Mouse (Mus musculus) intestine, embryonic 15.5 days (tissue): ENCODE measurements around the gene Fam222b. TPM values are rescaled to one million over a fixed set of nuclear protein-coding genes. Genes with fewer than 3 reads are reported as not detected.
"Not testable (repeated sequence)": the region's sequence is repeated elsewhere in the genome, so short reads cannot be mapped to it uniquely, and the experiment has no call there.

Experiments
- ATAC-seq: fragments of 200-750 bp; cut with Nextera tagmentation; 2 replicates; pipeline ENCODE4 v1.8.0; 2017; ENCODE audit warnings: moderate TSS enrichment, moderate library complexity
- H3K27ac ChIP-seq: fragments of 300-500 bp; sonication (generic); 2 replicates; pipeline ENCODE4 v1.5.1; 2015; ENCODE audit warnings: mild to moderate bottlenecking, inconsistent platforms
- H3K27me3 ChIP-seq: fragments of 300-500 bp; sonication (generic); replicated peaks from 2 replicates; pipeline ENCODE4 v1.6.1; 2015; ENCODE audit warnings: inconsistent platforms
- H3K36me3 ChIP-seq: fragments of 300-500 bp; sonication (generic); 2 replicates; pipeline ENCODE4 v1.6.1; 2015; ENCODE audit warnings: inconsistent platforms
- H3K4me1 ChIP-seq: fragments of 300-500 bp; sonication (generic); replicated peaks from 2 replicates; pipeline ENCODE4 v1.6.1; 2015; ENCODE audit warnings: inconsistent platforms
- H3K4me2 ChIP-seq: fragments of 300-500 bp; sonication (generic); replicated peaks from 2 replicates; pipeline ENCODE4 v1.6.1; 2015; ENCODE audit warnings: mild to moderate bottlenecking, inconsistent platforms
- H3K4me3 ChIP-seq: fragments of 300-500 bp; sonication (generic); replicated peaks from 2 replicates; pipeline ENCODE4 v1.5.1; 2015; ENCODE audit warnings: inconsistent platforms
- H3K9ac ChIP-seq: fragments of 300-500 bp; sonication (generic); 2 replicates; pipeline ENCODE4 v1.6.1; 2015; ENCODE audit warnings: inconsistent platforms
- H3K9me3 ChIP-seq: fragments of 300-500 bp; sonication (generic); 2 replicates; pipeline ENCODE4 v1.6.1; 2016; ENCODE audit warnings: inconsistent platforms
- WGBS: fragments of 180-500 bp; shearing (Covaris S2); methylation state at CpG from one replicate; pipeline ENCODE4 v1.1.7; 2015; 5-methylcytosine and 5-hydroxymethylcytosine counted together
- polyA plus RNA-seq: library from polyadenylated mRNA; unstranded; fragments of >200 nt; fragmentation: Nextera tagmentation; extraction: Ambion mirVana; gene quantifications from 2 replicates; pipeline ENCODE4 v1.2.1, GENCODE M21; 2015

Fam222b gene
- polyA plus RNA-seq, 1 experiment from 2014 or later = 13.1 TPM

DNA sequence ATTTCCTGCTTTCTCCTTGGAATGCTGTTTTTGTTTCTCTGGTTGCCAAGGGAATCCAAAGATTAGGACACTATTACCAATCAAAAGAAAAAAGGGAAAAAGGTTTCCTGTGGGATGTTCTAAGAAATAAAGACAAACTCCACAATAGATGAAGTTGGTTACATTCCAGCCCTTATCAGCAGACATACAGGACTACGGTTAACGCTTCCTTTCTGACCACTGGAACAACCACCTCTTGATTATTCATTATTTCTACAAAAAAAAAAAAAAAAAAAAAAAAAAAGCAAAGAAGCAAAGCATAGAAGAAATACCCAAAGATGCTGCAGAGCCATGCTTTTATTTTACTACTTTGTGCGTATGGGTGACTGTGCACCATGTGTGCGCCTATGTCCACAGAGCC lies 28.4 kb downstream of the Fam222b start:
- Histone ChIP-seq H3K27me3 (no peaks in the 10 kb centered on the region), H3K4me1 (peaks cover 20% of the 10 kb centered on the region; the same call in 1 of the 2 replicates), H3K9ac (no peak overlapping the region), H3K36me3 (no peaks in the 10 kb centered on the region), H3K4me3 (no peak overlapping the region), H3K9me3 (no peaks in the 10 kb centered on the region), H3K4me2 (no peak overlapping the region), H3K27ac (no peak overlapping the region)
- no peak for ATAC-seq
- 89% methylated on average over 4 of the region's 4 CpGs for WGBS

DNA sequence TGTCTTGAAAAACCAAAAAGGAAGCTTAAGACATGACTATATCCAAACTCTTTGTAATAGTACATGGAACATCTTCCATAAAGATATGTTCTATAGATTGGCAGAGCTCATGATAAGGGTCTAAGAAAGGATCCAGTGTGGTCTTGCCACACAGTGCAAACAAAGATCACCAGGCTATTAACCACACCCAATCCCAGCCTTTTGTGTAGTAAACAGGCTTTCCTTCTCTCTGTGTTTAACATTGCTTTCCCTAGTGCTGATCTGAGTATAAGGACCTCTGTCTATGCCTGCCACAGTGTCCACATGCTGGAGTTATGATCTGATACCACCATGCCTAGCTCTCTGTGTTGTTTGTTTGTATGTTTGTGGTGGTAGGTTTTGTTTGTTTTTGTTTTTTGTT lies 29.3 kb downstream of the Fam222b start:
- no peak overlapping the region for H3K4me3 ChIP-seq
- peaks cover 18% of the 10 kb centered on the region; the same call in 1 of the 2 replicates for H3K4me1 ChIP-seq
- no peak overlapping the region for H3K4me2 ChIP-seq
- H3K9me3 ChIP-seq = no peaks in the 10 kb centered on the region
- no peak overlapping the region for H3K9ac ChIP-seq
- H3K36me3 ChIP-seq = no peaks in the 10 kb centered on the region
- ATAC-seq = no peak
- H3K27me3 ChIP-seq = no peaks in the 10 kb centered on the region
- no peak overlapping the region for H3K27ac ChIP-seq

DNA sequence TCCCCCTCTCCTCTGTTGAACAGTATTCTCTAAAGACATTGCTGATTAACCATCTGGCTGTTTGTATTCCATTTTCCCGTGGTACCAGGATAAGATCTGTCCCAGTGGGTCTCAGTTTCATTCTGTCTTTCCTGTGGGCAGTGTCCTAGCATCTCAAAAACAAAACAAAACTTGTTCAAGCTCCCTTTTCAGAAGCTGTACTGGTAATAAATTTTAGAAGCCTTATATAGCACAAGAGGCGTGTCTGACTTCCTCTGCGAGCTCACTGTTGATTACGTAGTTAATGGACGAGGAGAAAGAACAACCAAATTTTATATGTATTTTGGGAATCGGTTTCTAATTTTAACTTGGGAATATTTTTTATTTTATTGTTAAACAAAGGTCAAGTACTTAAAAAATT lies 31.2 kb downstream of the Fam222b start:
- no peak overlapping the region for H3K4me3 ChIP-seq
- 66% methylated on average over 6 of the region's 6 CpGs for WGBS
- H3K9me3 ChIP-seq = no peaks in the 10 kb centered on the region
- peaks cover 12% of the 10 kb centered on the region; the same call in 1 of the 2 replicates for H3K4me1 ChIP-seq
- no peak overlapping the region for H3K9ac ChIP-seq
- no peak overlapping the region for H3K27ac ChIP-seq
- no peak overlapping the region for H3K4me2 ChIP-seq
- H3K36me3 ChIP-seq = no peaks in the 10 kb centered on the region
- H3K27me3 ChIP-seq = no peaks in the 10 kb centered on the region
- no peak for ATAC-seq

DNA sequence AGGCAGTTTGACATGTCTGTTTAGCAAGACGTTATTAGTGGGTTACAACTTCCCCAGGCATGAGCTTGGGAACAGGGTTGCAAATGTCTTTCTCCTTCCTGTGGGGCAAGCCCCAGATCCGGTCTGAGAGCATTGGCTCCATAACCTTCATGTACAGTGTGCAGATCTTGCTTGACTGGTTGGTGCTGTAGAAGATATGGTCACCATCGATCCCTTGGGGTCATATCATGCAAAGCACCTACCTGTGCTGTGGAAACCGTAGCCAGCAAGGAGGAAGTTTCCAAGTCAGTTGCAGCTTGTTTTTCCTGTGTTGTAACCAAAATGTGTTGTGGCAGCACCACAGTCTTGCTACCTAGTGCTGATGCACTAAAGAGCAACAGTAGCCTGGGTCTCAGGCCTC lies 32.3 kb downstream of the Fam222b start:
- Histone ChIP-seq H3K4me1 (peaks cover 10% of the 10 kb centered on the region; the same call in 1 of the 2 replicates), H3K4me3 (no peak overlapping the region), H3K4me2 (no peak overlapping the region), H3K27ac (0 out of 2 replicates have a peak overlapping the region, but pooled peaks have one; percentile 36), H3K9me3 (no peaks in the 10 kb centered on the region), H3K9ac (no peak overlapping the region), H3K36me3 (no peaks in the 10 kb centered on the region), H3K27me3 (no peaks in the 10 kb centered on the region)
- 62% methylated on average over 4 of the region's 4 CpGs for WGBS
- 0 out of 2 replicates have a peak, but pooled peaks have one; percentile 45 for ATAC-seq

DNA sequence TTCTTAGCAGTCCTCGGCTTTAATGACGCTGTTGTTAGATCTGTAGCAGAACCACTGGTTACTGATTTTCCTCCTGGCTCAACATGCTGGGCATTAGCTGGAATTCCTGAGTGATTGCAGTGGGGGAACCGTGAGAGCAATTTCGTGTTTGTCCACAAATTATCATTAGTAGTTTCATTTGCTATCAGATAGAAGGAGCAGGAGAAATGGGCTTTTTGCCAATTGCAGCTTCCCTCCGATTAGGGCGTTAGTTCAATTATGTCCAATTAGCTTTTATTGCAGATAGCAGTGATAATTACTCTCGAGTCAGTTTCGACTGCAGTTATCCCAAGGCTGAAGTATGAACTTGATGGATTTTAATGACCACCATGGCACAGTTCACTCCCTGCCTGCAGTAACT lies 35.0 kb downstream of the Fam222b start:
- Histone ChIP-seq H3K4me1 (peaks cover 13% of the 10 kb centered on the region; the same call in 1 of the 2 replicates), H3K36me3 (no peaks in the 10 kb centered on the region), H3K27me3 (no peaks in the 10 kb centered on the region), H3K9me3 (no peaks in the 10 kb centered on the region), H3K27ac (no peak overlapping the region), H3K4me3 (no peak overlapping the region), H3K4me2 (no peak overlapping the region), H3K9ac (no peak overlapping the region)
- peak; percentile 41 for ATAC-seq
- 53% methylated on average over 8 of the region's 8 CpGs for WGBS

DNA sequence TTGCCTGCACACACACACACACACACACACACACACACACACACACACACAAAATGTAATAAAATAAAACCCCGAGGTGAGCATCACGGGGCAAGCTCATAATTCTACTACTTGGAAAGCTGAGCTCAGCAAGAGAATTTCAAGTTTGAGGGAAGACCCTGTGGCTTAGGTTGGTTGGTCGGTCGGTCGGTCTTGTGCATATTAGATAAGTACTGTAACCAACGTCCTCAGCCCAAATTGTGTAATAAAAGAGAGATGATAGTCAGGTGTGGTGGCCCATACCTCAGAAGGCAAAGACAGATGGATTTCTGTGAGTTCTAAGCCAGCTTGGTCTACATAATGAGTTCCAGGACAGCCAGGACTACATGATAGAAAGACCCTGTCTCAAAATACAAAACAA lies 39.5 kb downstream of the Fam222b start:
- peaks cover 5% of the 10 kb centered on the region; the same call in 1 of the 2 replicates for H3K4me1 ChIP-seq
- H3K4me3 ChIP-seq = no peak overlapping the region
- ATAC-seq = no peak
- H3K27ac ChIP-seq = no peak overlapping the region
- H3K27me3 ChIP-seq = no peaks in the 10 kb centered on the region
- no peak overlapping the region for H3K4me2 ChIP-seq
- 81% methylated on average over 6 of the region's 6 CpGs for WGBS
- no peak overlapping the region for H3K9ac ChIP-seq
- H3K9me3 ChIP-seq = no peaks in the 10 kb centered on the region
- no peaks in the 10 kb centered on the region for H3K36me3 ChIP-seq

DNA sequence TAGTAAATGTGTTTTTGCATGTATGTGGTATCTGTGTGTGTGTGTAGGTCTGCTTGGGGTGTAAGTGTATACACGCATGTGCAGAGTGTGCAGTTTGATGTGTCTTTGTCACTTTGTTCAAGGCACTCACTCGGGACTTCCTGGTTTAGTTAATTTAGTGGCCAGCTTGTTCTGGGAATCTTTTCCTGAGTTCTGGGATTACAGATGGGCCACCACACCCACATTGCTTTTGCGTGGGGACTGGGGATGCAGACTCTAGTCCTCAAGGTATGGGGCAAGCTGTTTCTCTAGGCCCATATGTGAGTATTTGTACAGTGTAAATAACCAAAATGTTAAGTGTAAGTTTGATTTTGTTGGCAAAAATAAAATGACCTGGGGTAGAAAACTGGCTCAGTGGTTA lies 39.9 kb downstream of the Fam222b start:
- no peak overlapping the region for H3K4me3 ChIP-seq
- ATAC-seq = no peak
- no peaks in the 10 kb centered on the region for H3K36me3 ChIP-seq
- 80% methylated on average over 3 of the region's 3 CpGs for WGBS
- H3K4me1 ChIP-seq = 0 out of 2 replicates have a peak, but pooled peaks cover 5% of the 10 kb centered on the region
- H3K27me3 ChIP-seq = no peaks in the 10 kb centered on the region
- no peak overlapping the region for H3K9ac ChIP-seq
- H3K4me2 ChIP-seq = no peak overlapping the region
- H3K27ac ChIP-seq = no peak overlapping the region
- H3K9me3 ChIP-seq = no peaks in the 10 kb centered on the region

DNA sequence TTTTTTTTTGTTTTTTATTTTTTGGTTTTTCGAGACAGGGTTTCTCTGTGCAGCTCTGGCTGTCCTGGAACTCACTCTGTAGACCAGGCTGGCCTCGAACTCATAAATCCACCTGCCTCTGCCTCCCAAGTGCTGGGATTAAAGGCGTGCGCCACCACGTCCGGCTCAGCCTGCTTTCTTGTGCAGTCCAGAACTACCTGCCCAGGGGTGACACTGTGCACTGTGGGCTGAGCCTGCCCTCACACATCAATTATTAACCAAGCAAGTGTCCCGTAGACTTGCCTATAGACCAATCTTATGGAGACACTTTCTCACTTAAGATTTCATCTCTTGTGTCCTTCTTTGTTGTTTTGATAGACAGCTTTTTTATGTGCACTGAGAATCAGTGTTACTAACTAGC lies 40.9 kb downstream of the Fam222b start:
- not testable (repeated sequence) for H3K4me2 ChIP-seq, H3K9ac ChIP-seq, H3K36me3 ChIP-seq, H3K27me3 ChIP-seq, H3K9me3 ChIP-seq, H3K4me1 ChIP-seq, H3K4me3 ChIP-seq, H3K27ac ChIP-seq
- 65% methylated on average over 7 of the region's 7 CpGs for WGBS
- ATAC-seq = peak; percentile 84

DNA sequence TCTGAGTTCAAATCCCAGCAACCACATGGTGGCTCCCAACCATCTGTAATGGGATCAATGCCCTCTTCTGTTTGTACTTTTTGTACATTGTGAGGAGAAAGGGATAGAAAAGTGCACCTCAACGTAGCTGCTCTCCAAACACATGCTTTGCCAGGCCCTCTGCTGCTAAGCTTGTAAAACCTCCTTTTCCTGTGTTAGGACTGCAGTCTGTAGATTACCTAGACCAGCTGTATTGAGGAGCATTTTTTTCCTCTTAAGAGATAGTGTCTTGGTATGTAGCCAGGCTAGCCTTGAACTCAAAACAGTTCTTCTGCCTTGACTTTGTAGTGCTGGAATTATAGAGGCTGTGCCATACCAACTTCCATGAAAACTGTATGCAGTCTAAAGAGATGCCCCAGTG lies 41.7 kb downstream of the Fam222b start:
- Histone ChIP-seq H3K9ac (no peak overlapping the region), H3K9me3 (no peaks in the 10 kb centered on the region), H3K36me3 (no peaks in the 10 kb centered on the region), H3K27ac (no peak overlapping the region), H3K27me3 (no peaks in the 10 kb centered on the region), H3K4me1 (0 out of 2 replicates have a peak, but pooled peaks cover 5% of the 10 kb centered on the region), H3K4me2 (no peak overlapping the region), H3K4me3 (no peak overlapping the region)
- WGBS = 81% methylated on average over 1 of the region's 1 CpGs
- ATAC-seq = no peak

DNA sequence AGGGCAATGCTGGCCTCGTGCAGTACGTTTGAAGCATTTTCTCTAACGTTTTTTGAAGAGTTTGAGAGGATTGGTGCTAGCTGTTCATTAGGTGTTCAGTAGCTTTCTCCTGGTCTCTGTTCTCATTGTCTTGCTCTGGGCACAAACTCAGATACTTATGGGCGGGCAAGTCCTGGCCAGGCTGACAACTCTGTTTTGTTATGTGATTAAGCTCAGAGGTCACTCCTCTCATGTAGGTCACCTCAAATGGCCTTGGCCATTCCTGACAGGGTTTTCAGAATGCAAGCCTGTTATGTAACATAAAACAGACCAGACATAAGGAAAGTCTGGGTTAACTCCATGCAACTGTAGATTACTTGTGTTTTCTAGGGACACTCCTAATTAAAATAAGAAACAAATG lies 43.1 kb downstream of the Fam222b start:
- no peaks in the 10 kb centered on the region for H3K36me3 ChIP-seq
- H3K9ac ChIP-seq = no peak overlapping the region
- H3K4me3 ChIP-seq = no peak overlapping the region
- no peak for ATAC-seq
- WGBS = 84% methylated on average over 4 of the region's 4 CpGs
- 0 out of 2 replicates have a peak, but pooled peaks cover 5% of the 10 kb centered on the region for H3K4me1 ChIP-seq
- H3K4me2 ChIP-seq = no peak overlapping the region
- H3K9me3 ChIP-seq = no peaks in the 10 kb centered on the region
- no peak overlapping the region for H3K27ac ChIP-seq
- H3K27me3 ChIP-seq = no peaks in the 10 kb centered on the region

DNA sequence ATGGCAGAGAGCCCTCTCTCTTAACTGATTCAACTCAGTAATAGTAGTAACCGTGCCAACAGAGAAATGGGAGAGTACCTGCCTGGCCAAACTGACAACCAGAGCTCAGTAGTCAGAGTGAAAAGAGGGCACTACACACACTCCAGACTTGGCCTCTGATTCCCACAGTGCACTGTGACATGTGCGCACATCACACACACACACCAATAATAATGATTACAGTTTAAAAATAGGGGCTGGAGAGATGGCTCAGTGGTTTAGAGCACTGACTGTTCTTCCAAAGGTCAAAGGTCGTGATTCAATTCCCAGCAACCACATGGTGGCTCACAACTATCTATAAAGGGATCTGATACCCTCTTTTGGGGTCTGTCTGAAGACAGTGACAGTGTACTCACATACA lies 43.6 kb downstream of the Fam222b start:
- no peak for ATAC-seq
- Histone ChIP-seq H3K9me3 (no peaks in the 10 kb centered on the region), H3K4me2 (no peak overlapping the region), H3K4me3 (no peak overlapping the region), H3K27ac (no peak overlapping the region), H3K36me3 (peaks cover 2% of the 10 kb centered on the region; the same call in 1 of the 2 replicates), H3K27me3 (no peaks in the 10 kb centered on the region), H3K4me1 (0 out of 2 replicates have a peak, but pooled peaks cover 2% of the 10 kb centered on the region), H3K9ac (no peak overlapping the region)
- 82% methylated on average over 3 of the region's 3 CpGs for WGBS

DNA sequence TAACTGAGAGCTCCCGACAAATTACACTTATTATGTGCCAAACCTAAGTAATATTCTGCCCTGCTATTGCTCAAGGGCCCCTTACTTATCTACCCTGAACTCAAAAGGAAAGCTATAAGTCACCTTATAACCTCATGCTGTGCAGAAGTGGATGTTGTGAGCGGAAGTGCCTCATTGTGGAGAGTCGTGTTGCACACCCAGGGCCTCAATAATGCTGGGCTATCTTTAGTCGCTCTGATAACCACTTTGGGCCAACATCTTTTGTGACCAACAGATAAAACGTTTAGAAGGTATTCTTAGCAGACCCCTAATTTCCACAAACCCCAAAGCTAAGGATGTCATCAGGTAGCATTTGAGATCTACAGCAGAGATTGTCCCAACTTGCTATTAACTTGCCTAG lies 46.2 kb downstream of the Fam222b start:
- WGBS = 77% methylated on average over 5 of the region's 5 CpGs

DNA sequence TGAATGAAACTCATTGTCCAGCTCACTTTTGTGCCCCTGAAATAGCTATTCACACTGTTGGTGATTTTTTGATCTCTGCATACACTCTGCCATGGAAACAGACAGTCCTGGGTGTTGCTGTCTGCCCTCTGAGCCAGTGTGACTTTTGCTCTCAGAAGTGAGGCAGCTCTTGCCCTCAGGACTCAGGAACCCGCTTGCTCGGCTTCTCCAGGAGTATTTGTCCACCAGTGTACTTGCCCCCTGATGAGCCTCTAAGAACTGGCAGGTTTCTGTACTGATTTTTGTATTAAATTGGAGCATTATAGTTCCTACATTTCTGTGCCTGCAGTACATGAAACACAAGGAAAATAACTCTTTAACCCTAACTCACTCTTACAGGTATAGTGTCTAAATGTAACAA lies 49.1 kb downstream of the Fam222b start:
- no peaks in the 10 kb centered on the region for H3K27me3 ChIP-seq
- peaks cover 17% of the 10 kb centered on the region; the same call in 1 of the 2 replicates for H3K36me3 ChIP-seq
- H3K4me2 ChIP-seq = no peak overlapping the region
- no peak for ATAC-seq
- no peaks in the 10 kb centered on the region for H3K4me1 ChIP-seq
- no peak overlapping the region for H3K27ac ChIP-seq
- no peak overlapping the region for H3K4me3 ChIP-seq
- 94% methylated on average over 2 of the region's 2 CpGs for WGBS
- no peaks in the 10 kb centered on the region for H3K9me3 ChIP-seq
- H3K9ac ChIP-seq = no peak overlapping the region

More for the DNA sequence above, 46.2 kb downstream of the Fam222b start:
- Histone ChIP-seq H3K4me3 (no peak overlapping the region), H3K9me3 (no peaks in the 10 kb centered on the region), H3K4me2 (no peak overlapping the region), H3K27ac (no peak overlapping the region), H3K4me1 (no peaks in the 10 kb centered on the region), H3K36me3 (peaks cover 13% of the 10 kb centered on the region; the same call in 1 of the 2 replicates), H3K27me3 (no peaks in the 10 kb centered on the region), H3K9ac (no peak overlapping the region)
- ATAC-seq = no peak
